Mouse (Mus musculus) hindbrain, embryonic 15.5 days (tissue): ENCODE data around the gene Tmem252. TPM values are rescaled to one million over a fixed set of nuclear protein-coding genes. Genes with fewer than 3 reads are reported as not detected.
"Not testable (repeated sequence)": the region's sequence is repeated elsewhere in the genome, so short reads cannot be mapped to it uniquely, and the experiment has no call there.

ENCODE experiments used
- ATAC-seq: fragments of 200-750 bp; cut with Nextera tagmentation; 2 replicates; pipeline ENCODE4 v1.8.0; 2017; ENCODE audit warnings: low read depth, moderate number of reproducible peaks, moderate TSS enrichment; ENCODE audit not compliant: low FRiP score
- H3K27ac ChIP-seq: fragments of 300-500 bp; sonication (generic); replicated peaks from 2 replicates; pipeline ENCODE4 v1.5.1; 2015; ENCODE audit warnings: mild to moderate bottlenecking, inconsistent platforms
- H3K27me3 ChIP-seq: fragments of 300-500 bp; sonication (generic); 2 replicates; pipeline ENCODE4 v1.6.1; 2015; ENCODE audit warnings: control low read depth, inconsistent platforms
- H3K36me3 ChIP-seq: fragments of 300-500 bp; sonication (generic); 2 replicates; pipeline ENCODE4 v1.6.1; 2015; ENCODE audit warnings: control low read depth, inconsistent platforms
- H3K4me1 ChIP-seq: fragments of 300-500 bp; sonication (generic); replicated peaks from 2 replicates; pipeline ENCODE4 v1.6.1; 2015; ENCODE audit warnings: control low read depth, inconsistent platforms
- H3K4me2 ChIP-seq: fragments of 300-500 bp; sonication (generic); 2 replicates; pipeline ENCODE4 v1.6.1; 2015; ENCODE audit warnings: moderate library complexity, mild to moderate bottlenecking, inconsistent platforms
- H3K4me3 ChIP-seq: fragments of 300-500 bp; sonication (generic); 2 replicates; pipeline ENCODE4 v1.5.1; 2015; ENCODE audit warnings: mild to moderate bottlenecking, inconsistent platforms
- H3K9ac ChIP-seq: fragments of 300-500 bp; sonication (generic); 2 replicates; pipeline ENCODE4 v1.6.1; 2015; ENCODE audit warnings: inconsistent platforms
- H3K9me3 ChIP-seq: fragments of 300-500 bp; sonication (generic); 2 replicates; pipeline ENCODE4 v1.6.1; 2016; ENCODE audit warnings: control low read depth, inconsistent platforms
- WGBS: fragments of 180-500 bp; shearing (Covaris S2); methylation state at CpG from one replicate; pipeline ENCODE4 v1.1.7; 2015; 5-methylcytosine and 5-hydroxymethylcytosine counted together
- polyA plus RNA-seq: library from polyadenylated mRNA; unstranded; fragments of >200 nt; fragmentation: Nextera tagmentation; extraction: Ambion mirVana; gene quantifications from 2 replicates; pipeline ENCODE4 v1.2.1, GENCODE M21; 2015

Gene Tmem252
- polyA plus RNA-seq, 1 experiment from 2014 or later = 2.4 TPM

- no peaks in the 10 kb centered on the region for H3K4me1 ChIP-seq
- H3K27ac ChIP-seq = no peak overlapping the region
- H3K9me3 ChIP-seq = no peaks in the 10 kb centered on the region
- H3K36me3 ChIP-seq = no peaks in the 10 kb centered on the region
- no peak for ATAC-seq
- no peak overlapping the region for H3K4me2 ChIP-seq
- no peaks in the 10 kb centered on the region for H3K27me3 ChIP-seq
- H3K9ac ChIP-seq = no peak overlapping the region
- WGBS = 74% methylated on average over 12 of the region's 12 CpGs
- no peak overlapping the region for H3K4me3 ChIP-seq
These were observed 9.4 kb downstream of the Tmem252 start for GRCm38 (mm10) chr19:24683016-24683720.

- no peaks in the 10 kb centered on the region for H3K36me3 ChIP-seq
- H3K4me3 ChIP-seq = no peak overlapping the region
- 90% methylated on average over 10 of the region's 10 CpGs for WGBS
- H3K4me1 ChIP-seq = no peaks in the 10 kb centered on the region
- ATAC-seq = no peak
- no peaks in the 10 kb centered on the region for H3K27me3 ChIP-seq
- H3K27ac ChIP-seq = no peak overlapping the region
- no peak overlapping the region for H3K9ac ChIP-seq
- no peaks in the 10 kb centered on the region for H3K9me3 ChIP-seq
- H3K4me2 ChIP-seq = no peak overlapping the region
These were observed 12.6 kb downstream of the Tmem252 start for GRCm38 (mm10) chr19:24686411-24686810.

DNA sequence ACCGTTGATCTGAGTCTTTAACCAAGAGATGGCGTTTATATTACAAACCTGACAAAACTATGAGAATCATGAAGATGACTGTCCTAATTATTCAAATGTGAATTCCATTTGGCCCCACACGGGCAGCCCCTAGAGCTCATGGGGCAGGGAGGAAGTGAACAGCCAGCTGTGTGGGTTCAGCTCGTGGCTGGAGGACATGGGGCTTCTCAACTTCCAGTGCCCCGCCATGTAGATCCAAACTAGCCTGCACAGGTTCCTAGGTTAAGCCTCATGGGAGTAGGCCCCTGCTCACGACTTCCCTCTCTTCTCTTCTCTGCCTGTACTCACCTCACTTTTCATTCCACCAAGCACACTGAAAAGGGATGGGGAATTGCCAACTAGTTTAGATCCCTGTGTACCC, 14.5 kb downstream of the Tmem252 start:
- Histone ChIP-seq H3K27ac (no peak overlapping the region), H3K9me3 (no peaks in the 10 kb centered on the region), H3K27me3 (no peaks in the 10 kb centered on the region), H3K36me3 (no peaks in the 10 kb centered on the region), H3K4me1 (no peaks in the 10 kb centered on the region), H3K4me2 (no peak overlapping the region), H3K9ac (no peak overlapping the region), H3K4me3 (no peak overlapping the region)
- WGBS = 82% methylated on average over 6 of the region's 6 CpGs
- no peak for ATAC-seq

DNA sequence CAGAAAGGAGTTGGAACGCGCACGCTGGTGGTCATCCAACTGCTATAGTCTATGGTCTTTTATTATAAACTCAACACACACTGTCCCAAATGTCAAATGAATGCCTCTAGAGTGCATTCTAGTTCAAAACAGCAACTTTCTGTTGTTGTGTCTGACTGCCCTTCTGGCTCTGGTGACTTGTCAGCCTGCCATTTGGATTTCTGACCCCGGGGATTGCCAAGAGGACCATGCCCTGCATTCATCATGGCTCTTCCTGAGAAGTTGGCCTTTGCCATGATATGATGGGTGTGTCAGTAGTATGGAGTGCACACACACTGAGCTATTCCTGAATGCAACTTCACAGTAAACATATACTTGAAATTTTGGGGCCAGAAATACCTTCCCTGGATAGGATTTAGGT, 15.7 kb downstream of the Tmem252 start:
- no peak for ATAC-seq
- no peaks in the 10 kb centered on the region for H3K36me3 ChIP-seq
- H3K9ac ChIP-seq = no peak overlapping the region
- no peak overlapping the region for H3K27ac ChIP-seq
- no peaks in the 10 kb centered on the region for H3K27me3 ChIP-seq
- H3K4me1 ChIP-seq = no peaks in the 10 kb centered on the region
- H3K4me2 ChIP-seq = no peak overlapping the region
- H3K9me3 ChIP-seq = no peaks in the 10 kb centered on the region
- 96% methylated on average over 4 of the region's 4 CpGs for WGBS
- H3K4me3 ChIP-seq = no peak overlapping the region

DNA sequence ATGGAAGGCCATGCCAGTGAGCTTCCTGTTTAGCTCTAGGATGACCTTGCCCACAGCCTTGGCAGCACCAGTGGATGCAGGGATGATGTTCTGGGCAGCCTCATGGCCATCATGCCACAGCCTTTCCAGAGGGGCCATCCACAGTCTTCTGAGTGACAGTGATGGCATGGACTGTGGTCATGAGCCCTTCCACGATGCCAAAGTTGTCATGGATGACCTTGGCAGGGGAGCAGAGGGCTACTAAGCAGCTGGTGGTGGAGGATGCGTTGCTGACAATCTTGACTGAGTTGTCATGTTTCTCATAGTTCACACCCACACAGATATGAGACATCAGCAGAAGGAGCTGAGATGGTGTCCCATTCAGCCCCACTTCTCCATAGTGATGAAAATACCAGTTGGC, 18.9 kb downstream of the Tmem252 start:
- Histone ChIP-seq H3K9me3 (no peaks in the 10 kb centered on the region), H3K36me3 (no peaks in the 10 kb centered on the region), H3K27me3 (no peaks in the 10 kb centered on the region), H3K27ac (no peak overlapping the region), H3K4me1 (no peaks in the 10 kb centered on the region), H3K9ac (no peak overlapping the region), H3K4me3 (no peak overlapping the region), H3K4me2 (no peak overlapping the region)
- WGBS = 93% methylated on average over 2 of the region's 2 CpGs
- ATAC-seq = no peak

DNA sequence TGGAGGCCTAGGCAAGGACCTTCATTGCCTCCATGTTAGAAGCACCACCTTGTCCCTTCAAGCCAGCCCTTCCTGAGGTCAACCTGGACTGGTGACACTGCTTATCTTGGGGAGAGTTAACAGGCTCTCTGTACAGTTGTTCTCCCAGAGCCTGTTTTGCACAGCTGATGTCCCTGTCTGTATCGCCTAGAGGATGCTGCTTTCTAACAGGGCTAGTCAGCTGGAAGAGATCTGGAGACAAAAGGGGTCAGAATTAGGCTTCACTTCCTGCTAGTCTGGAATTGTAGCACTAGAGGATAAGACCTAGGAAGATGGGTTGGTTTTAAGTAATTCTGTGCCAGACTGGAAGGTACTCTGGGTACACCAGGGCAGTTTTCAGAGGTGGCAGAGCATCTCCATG, 24.1 kb downstream of the Tmem252 start:
- Histone ChIP-seq H3K27ac (no peak overlapping the region), H3K9me3 (no peaks in the 10 kb centered on the region), H3K27me3 (no peaks in the 10 kb centered on the region), H3K4me2 (no peak overlapping the region), H3K4me3 (no peak overlapping the region), H3K36me3 (no peaks in the 10 kb centered on the region), H3K9ac (no peak overlapping the region), H3K4me1 (no peaks in the 10 kb centered on the region)
- 28% methylated on average over 1 of the region's 1 CpGs for WGBS
- ATAC-seq = no peak

DNA sequence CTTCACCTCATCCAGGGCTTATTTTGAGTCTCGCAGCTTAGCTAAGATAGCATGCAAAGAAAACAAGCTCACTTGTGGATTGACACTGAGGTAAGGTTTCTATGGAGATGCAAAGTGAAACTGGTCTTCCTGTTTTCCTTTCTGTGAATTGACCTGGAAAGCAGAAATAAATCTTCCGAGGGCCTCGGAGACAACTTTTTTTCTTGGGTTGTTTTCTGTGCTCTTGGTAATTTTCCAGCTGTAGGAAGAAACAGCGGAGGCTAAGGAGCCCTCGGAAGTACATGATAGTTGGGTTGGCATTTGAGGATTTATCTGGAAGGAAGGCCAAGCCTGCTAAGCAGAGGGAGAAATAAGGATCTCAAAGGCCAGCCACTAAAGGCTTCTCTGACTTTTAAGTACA, 24.8 kb downstream of the Tmem252 start:
- no peak for ATAC-seq
- no peaks in the 10 kb centered on the region for H3K36me3 ChIP-seq
- no peak overlapping the region for H3K4me3 ChIP-seq
- H3K27me3 ChIP-seq = no peaks in the 10 kb centered on the region
- no peaks in the 10 kb centered on the region for H3K9me3 ChIP-seq
- no peak overlapping the region for H3K27ac ChIP-seq
- H3K9ac ChIP-seq = no peak overlapping the region
- WGBS = 63% methylated on average over 5 of the region's 5 CpGs
- H3K4me1 ChIP-seq = no peaks in the 10 kb centered on the region
- no peak overlapping the region for H3K4me2 ChIP-seq

- Histone ChIP-seq H3K27me3 (no peaks in the 10 kb centered on the region), H3K4me2 (no peak overlapping the region), H3K27ac (no peak overlapping the region), H3K4me3 (no peak overlapping the region), H3K4me1 (no peaks in the 10 kb centered on the region), H3K9ac (no peak overlapping the region), H3K36me3 (no peaks in the 10 kb centered on the region), H3K9me3 (no peaks in the 10 kb centered on the region)
- WGBS = 65% methylated on average over 3 of the region's 3 CpGs
- ATAC-seq = no peak
These were observed 25.4 kb downstream of the Tmem252 start for GRCm38 (mm10) chr19:24699196-24699595.

DNA sequence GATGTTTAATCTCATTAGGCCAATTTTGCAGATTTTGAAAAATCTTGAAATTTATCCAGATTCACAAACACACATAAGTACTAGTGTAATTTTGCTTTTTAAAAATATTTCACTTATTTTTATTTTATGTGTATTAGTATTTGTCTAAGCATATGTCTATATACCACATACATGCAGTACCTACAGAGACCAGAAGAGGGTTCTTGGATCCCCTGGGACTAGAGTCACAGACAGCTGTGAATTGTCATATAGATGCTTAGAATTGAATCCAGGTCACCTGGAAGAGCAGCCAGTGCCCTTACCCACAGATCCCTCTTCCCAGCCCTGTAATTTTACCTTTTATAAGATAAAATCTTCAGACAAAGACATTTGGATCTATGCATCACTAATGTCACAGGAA, 26.1 kb downstream of the Tmem252 start:
- no peak overlapping the region for H3K4me3 ChIP-seq
- H3K27me3 ChIP-seq = no peaks in the 10 kb centered on the region
- no peaks in the 10 kb centered on the region for H3K36me3 ChIP-seq
- no peak overlapping the region for H3K9ac ChIP-seq
- ATAC-seq = no peak
- no peak overlapping the region for H3K4me2 ChIP-seq
- no peak overlapping the region for H3K27ac ChIP-seq
- no peaks in the 10 kb centered on the region for H3K4me1 ChIP-seq
- H3K9me3 ChIP-seq = no peaks in the 10 kb centered on the region

DNA sequence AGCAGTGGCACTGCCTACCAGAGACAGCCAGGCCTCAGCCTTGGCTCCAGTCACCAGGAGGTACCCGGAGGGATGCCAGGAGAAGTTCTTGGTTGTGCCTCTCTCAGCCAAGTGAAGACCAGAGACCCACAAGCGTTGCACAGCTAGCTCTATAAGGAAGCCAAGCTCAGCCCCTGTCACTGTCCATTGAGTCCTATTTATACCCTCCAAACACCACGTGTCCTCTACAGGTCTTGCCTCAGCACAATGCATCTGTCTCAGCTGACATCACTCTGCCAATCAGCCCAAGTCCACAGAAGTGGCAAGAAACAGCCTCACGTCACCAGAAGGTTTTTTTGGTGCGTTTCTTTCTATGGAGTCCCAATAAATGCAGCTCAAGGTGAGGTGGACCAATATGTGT, 26.9 kb downstream of the Tmem252 start:
- no peaks in the 10 kb centered on the region for H3K9me3 ChIP-seq
- H3K27ac ChIP-seq = no peak overlapping the region
- no peak for ATAC-seq
- 90% methylated on average over 5 of the region's 5 CpGs for WGBS
- H3K4me3 ChIP-seq = no peak overlapping the region
- no peaks in the 10 kb centered on the region for H3K4me1 ChIP-seq
- no peak overlapping the region for H3K4me2 ChIP-seq
- H3K27me3 ChIP-seq = no peaks in the 10 kb centered on the region
- H3K9ac ChIP-seq = no peak overlapping the region
- no peaks in the 10 kb centered on the region for H3K36me3 ChIP-seq

- H3K36me3 ChIP-seq = no peaks in the 10 kb centered on the region
- H3K27me3 ChIP-seq = no peaks in the 10 kb centered on the region
- H3K4me1 ChIP-seq = no peaks in the 10 kb centered on the region
- no peaks in the 10 kb centered on the region for H3K9me3 ChIP-seq
- no peak overlapping the region for H3K9ac ChIP-seq
- H3K4me3 ChIP-seq = no peak overlapping the region
- H3K4me2 ChIP-seq = no peak overlapping the region
- no peak overlapping the region for H3K27ac ChIP-seq
- WGBS = 73% methylated on average over 8 of the region's 8 CpGs
- no peak for ATAC-seq
These were observed 27.9 kb downstream of the Tmem252 start for GRCm38 (mm10) chr19:24701716-24702115.

DNA sequence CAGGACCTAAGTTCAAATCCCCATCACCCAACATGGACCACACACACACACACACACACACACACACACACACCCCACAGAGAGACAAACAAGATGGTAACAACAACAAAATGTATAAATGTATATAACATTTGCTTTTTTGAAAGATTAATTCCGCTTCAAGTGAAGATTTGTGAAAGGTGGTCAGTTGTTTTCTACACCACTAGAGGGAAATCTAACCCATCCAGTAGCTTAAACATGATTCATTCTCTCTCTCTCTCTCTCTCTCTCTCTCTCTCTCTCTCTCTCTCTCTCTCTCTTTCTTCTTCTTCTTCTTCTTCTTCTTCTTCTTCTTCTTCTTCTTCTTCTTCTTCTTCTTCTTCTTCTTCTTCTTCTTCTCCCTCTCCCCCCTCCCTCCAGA, 29.4 kb downstream of the Tmem252 start:
- not testable (repeated sequence) for H3K4me1 ChIP-seq, ATAC-seq, H3K36me3 ChIP-seq, H3K4me2 ChIP-seq, H3K9me3 ChIP-seq, H3K9ac ChIP-seq, H3K27ac ChIP-seq, H3K27me3 ChIP-seq, H3K4me3 ChIP-seq
- 62% methylated on average over 1 of the region's 1 CpGs for WGBS

- no peaks in the 10 kb centered on the region for H3K4me1 ChIP-seq
- no peak overlapping the region for H3K27ac ChIP-seq
- no peak for ATAC-seq
- no peak overlapping the region for H3K4me2 ChIP-seq
- H3K36me3 ChIP-seq = no peaks in the 10 kb centered on the region
- H3K9me3 ChIP-seq = no peaks in the 10 kb centered on the region
- no peak overlapping the region for H3K9ac ChIP-seq
- no peak overlapping the region for H3K4me3 ChIP-seq
- WGBS = 79% methylated on average over 8 of the region's 8 CpGs
- no peaks in the 10 kb centered on the region for H3K27me3 ChIP-seq
These were observed 29.9 kb downstream of the Tmem252 start for GRCm38 (mm10) chr19:24703680-24704079.
